Mouse (Mus musculus) forebrain, embryonic 13.5 days (tissue): ENCODE data around the gene Fut8. TPM values are rescaled to one million over a fixed set of nuclear protein-coding genes. Genes with fewer than 3 reads are reported as not detected.
"Not testable (repeated sequence)": the region's sequence is repeated elsewhere in the genome, so short reads cannot be mapped to it uniquely, and the experiment has no call there.

Experiments used
- ATAC-seq: fragments of 200-750 bp; cut with Nextera tagmentation; 2 replicates; pipeline ENCODE4 v1.8.0; 2017
- H3K27ac ChIP-seq: fragments of 300-500 bp; sonication (generic); 2 replicates; pipeline ENCODE4 v1.5.1; 2015; ENCODE audit warnings: inconsistent platforms, mild to moderate bottlenecking, moderate library complexity
- H3K27me3 ChIP-seq: fragments of 300-500 bp; sonication (generic); 2 replicates; pipeline ENCODE4 v1.6.1; 2015; ENCODE audit warnings: mild to moderate bottlenecking, inconsistent platforms
- H3K36me3 ChIP-seq: fragments of 300-500 bp; sonication (generic); 2 replicates; pipeline ENCODE4 v1.6.1; 2015; ENCODE audit warnings: mild to moderate bottlenecking, inconsistent platforms; ENCODE audit not compliant: poor library complexity, severe bottlenecking
- H3K4me1 ChIP-seq: fragments of 300-500 bp; sonication (generic); 2 replicates; pipeline ENCODE4 v1.6.1; 2015; ENCODE audit warnings: inconsistent platforms
- H3K4me2 ChIP-seq: fragments of 300-500 bp; sonication (generic); 2 replicates; pipeline ENCODE4 v1.6.1; 2015; ENCODE audit warnings: inconsistent platforms, mild to moderate bottlenecking, moderate library complexity
- H3K4me3 ChIP-seq: fragments of 300-500 bp; sonication (generic); 2 replicates; pipeline ENCODE4 v1.5.1; 2015; ENCODE audit warnings: mild to moderate bottlenecking, inconsistent platforms
- H3K9ac ChIP-seq: fragments of 300-500 bp; sonication (generic); 2 replicates; pipeline ENCODE4 v1.6.1; 2015; ENCODE audit warnings: mild to moderate bottlenecking, inconsistent platforms
- H3K9me3 ChIP-seq: fragments of 300-500 bp; sonication (generic); replicated peaks from 2 replicates; pipeline ENCODE4 v1.6.1; 2016; ENCODE audit warnings: inconsistent platforms
- WGBS: fragments of 180-500 bp; shearing (Covaris S2); methylation state at CpG from one replicate; pipeline ENCODE4 v1.1.7; 2015; 5-methylcytosine and 5-hydroxymethylcytosine counted together
- polyA plus RNA-seq: library from polyadenylated mRNA; unstranded; fragments of >200 nt; fragmentation: Nextera tagmentation; extraction: Ambion mirVana; gene quantifications from 2 replicates; pipeline ENCODE4 v1.2.1, GENCODE M21; 2015

The Fut8 gene
- polyA plus RNA-seq, 1 experiment from 2014 or later: 27.7 TPM

- no peaks in the 10 kb centered on the region for H3K27me3 ChIP-seq
- no peak overlapping the region for H3K9ac ChIP-seq
- no peak for ATAC-seq
- H3K4me3 ChIP-seq: no peak overlapping the region
- no peaks in the 10 kb centered on the region for H3K9me3 ChIP-seq
- WGBS: 84% methylated on average over 3 of the region's 3 CpGs
- H3K4me1 ChIP-seq: no peaks in the 10 kb centered on the region
- no peak overlapping the region for H3K27ac ChIP-seq
- no peak overlapping the region for H3K4me2 ChIP-seq
- H3K36me3 ChIP-seq: no peaks in the 10 kb centered on the region
Observed at GRCm38 (mm10) chr12:77225727-77226126, 12.2 kb upstream of the Fut8 start.

- H3K4me2 ChIP-seq: no peak overlapping the region
- H3K4me3 ChIP-seq: no peak overlapping the region
- H3K9ac ChIP-seq: no peak overlapping the region
- no peak overlapping the region for H3K27ac ChIP-seq
- no peaks in the 10 kb centered on the region for H3K36me3 ChIP-seq
- H3K27me3 ChIP-seq: no peaks in the 10 kb centered on the region
- peaks cover 14% of the 10 kb centered on the region; the same call in 1 of the 2 replicates for H3K4me1 ChIP-seq
- 61% methylated on average over 4 of the region's 4 CpGs for WGBS
- H3K9me3 ChIP-seq: 0 out of 2 replicates have a peak, but pooled peaks cover 3% of the 10 kb centered on the region
- no peak for ATAC-seq
Observed at GRCm38 (mm10) chr12:77235958-77236357, 2.0 kb upstream of the Fut8 start.

- peak overlapping the region; percentile 94 for H3K9ac ChIP-seq
- H3K4me3 ChIP-seq: peak overlapping the region; percentile 81
- peak overlapping the region; percentile 82 for H3K4me2 ChIP-seq
- H3K4me1 ChIP-seq: peaks cover 14% of the 10 kb centered on the region; the same call in 1 of the 2 replicates
- peak; percentile 96 for ATAC-seq
- peak overlapping the region; percentile 97 for H3K27ac ChIP-seq
- H3K36me3 ChIP-seq: no peaks in the 10 kb centered on the region
- H3K27me3 ChIP-seq: no peaks in the 10 kb centered on the region
- WGBS: under 1% methylated on average over 81 of the region's 120 CpGs
- no peaks in the 10 kb centered on the region for H3K9me3 ChIP-seq
Observed at GRCm38 (mm10) chr12:77238531-77239389, 835 bp downstream of the Fut8 start.

GRCm38 (mm10) chr12:77239390-77240061 lies 1.6 kb downstream of the Fut8 start:
- Histone ChIP-seq H3K9ac (peak overlapping the region; percentile 94), H3K4me3 (peak overlapping the region; percentile 81), H3K9me3 (no peaks in the 10 kb centered on the region), H3K4me1 (peaks cover 14% of the 10 kb centered on the region; the same call in 1 of the 2 replicates), H3K4me2 (peak overlapping the region; percentile 82), H3K27me3 (no peaks in the 10 kb centered on the region), H3K36me3 (no peaks in the 10 kb centered on the region), H3K27ac (peak overlapping the region; percentile 97)
- under 1% methylated on average over 29 of the region's 29 CpGs for WGBS
- no peak for ATAC-seq

GRCm38 (mm10) chr12:77240372-77240771 lies 2.4 kb downstream of the Fut8 start:
- WGBS: 57% methylated on average over 6 of the region's 6 CpGs
- Histone ChIP-seq H3K4me2 (peak overlapping the region; percentile 45), H3K4me1 (peaks cover 14% of the 10 kb centered on the region; the same call in 1 of the 2 replicates), H3K36me3 (no peaks in the 10 kb centered on the region), H3K27ac (no peak overlapping the region), H3K27me3 (no peaks in the 10 kb centered on the region), H3K4me3 (no peak overlapping the region; the same call in 1 of the 2 replicates), H3K9me3 (no peaks in the 10 kb centered on the region), H3K9ac (no peak overlapping the region)
- ATAC-seq: no peak

GRCm38 (mm10) chr12:77240839-77241238 lies 2.9 kb downstream of the Fut8 start:
- Histone ChIP-seq H3K4me2 (no peak overlapping the region), H3K9me3 (no peaks in the 10 kb centered on the region), H3K27me3 (no peaks in the 10 kb centered on the region), H3K36me3 (no peaks in the 10 kb centered on the region), H3K4me3 (no peak overlapping the region), H3K4me1 (peaks cover 14% of the 10 kb centered on the region; the same call in 1 of the 2 replicates), H3K27ac (no peak overlapping the region), H3K9ac (no peak overlapping the region)
- no peak for ATAC-seq
- 78% methylated on average over 1 of the region's 1 CpGs for WGBS

GRCm38 (mm10) chr12:77262650-77263049 lies 24.7 kb downstream of the Fut8 start:
- H3K9me3 ChIP-seq: no peaks in the 10 kb centered on the region
- ATAC-seq: no peak

GRCm38 (mm10) chr12:77263816-77264215 lies 25.9 kb downstream of the Fut8 start:
- Histone ChIP-seq H3K9me3 (no peaks in the 10 kb centered on the region), H3K27me3 (no peaks in the 10 kb centered on the region), H3K9ac (no peak overlapping the region), H3K4me3 (no peak overlapping the region), H3K4me1 (no peaks in the 10 kb centered on the region), H3K36me3 (no peaks in the 10 kb centered on the region), H3K4me2 (no peak overlapping the region), H3K27ac (no peak overlapping the region)
- no peak for ATAC-seq
- 85% methylated on average over 2 of the region's 2 CpGs for WGBS

More at GRCm38 (mm10) chr12:77262650-77263049, 24.7 kb downstream of the Fut8 start:
- no peaks in the 10 kb centered on the region for H3K4me1 ChIP-seq
- no peak overlapping the region for H3K27ac ChIP-seq
- no peak overlapping the region for H3K4me2 ChIP-seq
- H3K27me3 ChIP-seq: no peaks in the 10 kb centered on the region
- no peaks in the 10 kb centered on the region for H3K36me3 ChIP-seq
- no peak overlapping the region for H3K4me3 ChIP-seq
- H3K9ac ChIP-seq: no peak overlapping the region

GRCm38 (mm10) chr12:77270694-77271093 lies 32.8 kb downstream of the Fut8 start:
- no peak overlapping the region for H3K4me3 ChIP-seq
- no peaks in the 10 kb centered on the region for H3K36me3 ChIP-seq
- H3K27me3 ChIP-seq: no peaks in the 10 kb centered on the region
- no peaks in the 10 kb centered on the region for H3K9me3 ChIP-seq
- no peak overlapping the region for H3K4me2 ChIP-seq
- WGBS: 88% methylated on average over 3 of the region's 3 CpGs
- no peak overlapping the region for H3K9ac ChIP-seq
- no peaks in the 10 kb centered on the region for H3K4me1 ChIP-seq
- H3K27ac ChIP-seq: no peak overlapping the region
- no peak for ATAC-seq

- H3K4me3 ChIP-seq: no peak overlapping the region
- peaks cover 11% of the 10 kb centered on the region for H3K4me1 ChIP-seq
- no peak for ATAC-seq
- H3K36me3 ChIP-seq: no peaks in the 10 kb centered on the region
- WGBS: 94% methylated on average over 2 of the region's 2 CpGs
- no peaks in the 10 kb centered on the region for H3K9me3 ChIP-seq
- H3K4me2 ChIP-seq: no peak overlapping the region
- H3K27ac ChIP-seq: no peak overlapping the region
- no peak overlapping the region for H3K9ac ChIP-seq
- no peaks in the 10 kb centered on the region for H3K27me3 ChIP-seq
Observed at GRCm38 (mm10) chr12:77288507-77288906, 50.6 kb downstream of the Fut8 start.

GRCm38 (mm10) chr12:77291017-77291416 lies 53.1 kb downstream of the Fut8 start:
- H3K4me2 ChIP-seq: no peak overlapping the region
- 61% methylated on average over 4 of the region's 4 CpGs for WGBS

GRCm38 (mm10) chr12:77291864-77292263 lies 53.9 kb downstream of the Fut8 start:
- not testable (repeated sequence) for H3K27me3 ChIP-seq, H3K36me3 ChIP-seq, H3K4me3 ChIP-seq, H3K27ac ChIP-seq, H3K4me2 ChIP-seq, ATAC-seq, H3K9me3 ChIP-seq, H3K9ac ChIP-seq
- H3K4me1 ChIP-seq: peaks cover 11% of the 10 kb centered on the region
- 67% methylated on average over 2 of the region's 2 CpGs for WGBS

More at GRCm38 (mm10) chr12:77291017-77291416, 53.1 kb downstream of the Fut8 start:
- Histone ChIP-seq H3K4me1 (peaks cover 11% of the 10 kb centered on the region), H3K27ac (no peak overlapping the region), H3K9me3 (no peaks in the 10 kb centered on the region), H3K27me3 (no peaks in the 10 kb centered on the region), H3K4me3 (no peak overlapping the region), H3K9ac (no peak overlapping the region), H3K36me3 (no peaks in the 10 kb centered on the region)
- ATAC-seq: no peak
